In the genomic region with DNA sequence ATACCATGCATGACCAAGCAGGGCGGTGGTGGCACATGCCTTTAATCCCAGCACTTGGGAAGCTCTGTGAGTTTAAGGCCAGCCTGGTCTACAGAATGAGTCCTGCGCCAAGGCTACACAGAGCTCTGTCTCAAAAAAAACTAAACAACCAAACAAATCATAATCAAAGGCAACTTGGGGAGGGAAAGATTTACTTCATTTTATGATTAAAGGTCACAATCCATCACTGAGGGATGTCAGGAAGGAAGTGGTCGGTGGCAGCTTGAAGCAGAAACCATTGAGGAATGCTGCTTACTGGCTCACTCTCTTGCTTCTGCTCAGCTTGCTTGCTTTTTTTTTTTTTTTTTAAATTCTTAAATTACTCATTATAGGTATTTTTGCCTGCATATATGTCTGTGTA, we compare ENCODE assay signal across 20 mouse cellular contexts. TPM values are rescaled to one million over a fixed set of nuclear protein-coding genes. Genes with fewer than 3 reads are reported as not detected.
DNase-seq lines count a peak whose midpoint lies in the region; ATAC-seq and TF ChIP-seq lines count a peak whose summit lies in the region.
"Had no signal": no experiment of that assay in that cellular context is flagged by ENCODE, and none has a peak within 500 bp of the region (broad histone marks: within the 10 kb centered on the region; RNA-seq: fewer than 3 reads in every experiment).

No protein-coding gene starts in this region.

- H3K27me3 ChIP-seq in kidney, adult 2 months (replicated peaks; ENCODE audit: control insufficient read depth, insufficient read depth, low read length): no peaks in the 10 kb centered on the region
- no peaks in the 10 kb centered on the region for H3K27me3 ChIP-seq in kidney, postnatal 0 days (ENCODE audit: insufficient read depth, low read length)
- H3K27me3 ChIP-seq: embryonic facial prominence, embryonic 12.5 days; forebrain, embryonic 13.5 days; forebrain, embryonic 15.5 days had no signal

- H3K4me3 ChIP-seq in kidney, adult 2 months (ENCODE audit: insufficient read depth, low read depth, low read length): no peak overlapping the region
- H3K4me3 ChIP-seq in kidney, postnatal 0 days (replicated peaks; ENCODE audit: low read depth, low read length): no peak overlapping the region
- H3K4me3 ChIP-seq: embryonic facial prominence, embryonic 10.5 days; embryonic facial prominence, embryonic 12.5 days; forebrain, embryonic 13.5 days; forebrain, embryonic 15.5 days had no signal

- DNase-seq in kidney, adult 2 months: peak; percentile 52
- DNase-seq in kidney, postnatal 4 days: no peak
- DNase-seq in kidney, postnatal 0 days (ENCODE audit: low spot score): peak; percentile 41
- no peak for DNase-seq in kidney, postnatal 10 days
- DNase-seq in 416B (ENCODE audit: low read depth): peak; percentile 68
- DNase-seq: adrenal gland, adult 8-10 months; adrenal gland, postnatal 14 days; adrenal gland, postnatal 36 days; cerebellum, adult 11-12 months; cerebellum, adult 2 months; cerebellum, adult 9-10 months; cerebellum, postnatal 10 days; cerebellum, postnatal 25 days; forebrain, postnatal 0 days had no signal

- no peak for TF ChIP-seq CTCF in kidney, adult 2 months (conservative IDR thresholded peaks at IDR 0.05; ENCODE audit: insufficient read depth, insufficient read length, low read depth, low read length)
- TF ChIP-seq CTCF in kidney, postnatal 0 days (IDR thresholded peaks at IDR 0.05; ENCODE audit: low read depth): no peak

- no peaks in the 10 kb centered on the region for H3K36me3 ChIP-seq in kidney, adult 2 months (ENCODE audit: control insufficient read depth, insufficient read depth, low read length)
- H3K36me3 ChIP-seq in kidney, postnatal 0 days (ENCODE audit: insufficient read depth, low read length): no peaks in the 10 kb centered on the region
- H3K36me3 ChIP-seq: embryonic facial prominence, embryonic 10.5 days; embryonic facial prominence, embryonic 12.5 days; forebrain, embryonic 15.5 days had no signal

- peaks cover 23% of the 10 kb centered on the region; the same call in 1 of the 2 replicates for H3K4me1 ChIP-seq in kidney, adult 2 months (ENCODE audit: control insufficient read depth, insufficient read depth, low read length)
- peaks cover 6% of the 10 kb centered on the region; the same call in 1 of the 2 replicates for H3K4me1 ChIP-seq in kidney, postnatal 0 days (replicated peaks; ENCODE audit: insufficient read depth, low read length)

- no peaks in the 10 kb centered on the region for H3K9me3 ChIP-seq in kidney, postnatal 0 days (replicated peaks; ENCODE audit: low read length)
- H3K9me3 ChIP-seq: embryonic facial prominence, embryonic 10.5 days; embryonic facial prominence, embryonic 12.5 days; forebrain, embryonic 13.5 days; forebrain, embryonic 15.5 days had no signal

- no peak overlapping the region for H3K4me2 ChIP-seq in kidney, postnatal 0 days (ENCODE audit: low read length)
- H3K4me2 ChIP-seq: embryonic facial prominence, embryonic 12.5 days; forebrain, embryonic 13.5 days; forebrain, embryonic 15.5 days had no signal

- no peak overlapping the region for H3K9ac ChIP-seq in kidney, postnatal 0 days (ENCODE audit: low read depth, low read length)
- H3K9ac ChIP-seq: embryonic facial prominence, embryonic 12.5 days; forebrain, embryonic 13.5 days; forebrain, embryonic 15.5 days; forebrain, postnatal 0 days had no signal

- H3K27ac ChIP-seq in kidney, adult 2 months (ENCODE audit: insufficient read depth, low read depth, low read length): no peak overlapping the region
- no peak overlapping the region for H3K27ac ChIP-seq in kidney, postnatal 0 days
- H3K27ac ChIP-seq: embryonic facial prominence, embryonic 10.5 days; embryonic facial prominence, embryonic 12.5 days; forebrain, embryonic 15.5 days had no signal

- no peak for ATAC-seq in kidney, postnatal 0 days (replicated peaks; ENCODE audit: low FRiP score, low read depth)
- ATAC-seq in frontal cortex, adult (ENCODE audit: low TSS enrichment): no peak
- ATAC-seq: activated CD4-positive, CD25-positive, alpha-beta regulatory T cell, adult 4 months; forebrain, embryonic 13.5 days; forebrain, embryonic 15.5 days; forebrain, postnatal 0 days had no signal

- TF ChIP-seq POLR2A in kidney, adult 2 months (IDR thresholded peaks at IDR 0.05; ENCODE audit: low read depth, low read length): no peak

- 51% methylated on average over 3 of the region's 3 CpGs for WGBS in kidney, adult 2 months
- WGBS in kidney, postnatal 0 days: 43% methylated on average over 3 of the region's 3 CpGs

RNA-seq across cellular contexts. Expression of gene Por, which starts 6.9 kb away (rescaled TPM):
- polyA plus RNA-seq in kidney, adult 2 months (2012; rRNA removed): 361 and 405 TPM in 2 replicates
- 86.4 and 92.2 TPM in 2 replicates for polyA plus RNA-seq in kidney, postnatal 0 days (2015; fragmentation: Nextera tagmentation; extraction: Ambion mirVana)

RNA-seq across cellular contexts. Expression of gene Rhbdd2, which starts 44.3 kb away (rescaled TPM):
- polyA plus RNA-seq in kidney, adult 2 months (2012; rRNA removed): 50.9 and 56.5 TPM in 2 replicates
- polyA plus RNA-seq in kidney, postnatal 0 days (2015; fragmentation: Nextera tagmentation; extraction: Ambion mirVana): 54.2 and 55.9 TPM in 2 replicates

Comparison
In these comparisons a context has a peak if more than half of its experiments do, and no peak if none do; other contexts are left out.
1. DNase-seq: peak in kidney, adult 2 months (single experiment), kidney, postnatal 0 days (single experiment) and 416B (single experiment); none in kidney, postnatal 4 days (0 of 2) and kidney, postnatal 10 days (single experiment).